Mouse (Mus musculus): ENCODE data around the gene Lrrn2. TPM values are rescaled to one million over a fixed set of nuclear protein-coding genes. Genes with fewer than 3 reads are reported as not detected.

Gene Lrrn2
- polyA plus RNA-seq, 1 experiment from 2014 or later, result 5.5 TPM

DNA sequence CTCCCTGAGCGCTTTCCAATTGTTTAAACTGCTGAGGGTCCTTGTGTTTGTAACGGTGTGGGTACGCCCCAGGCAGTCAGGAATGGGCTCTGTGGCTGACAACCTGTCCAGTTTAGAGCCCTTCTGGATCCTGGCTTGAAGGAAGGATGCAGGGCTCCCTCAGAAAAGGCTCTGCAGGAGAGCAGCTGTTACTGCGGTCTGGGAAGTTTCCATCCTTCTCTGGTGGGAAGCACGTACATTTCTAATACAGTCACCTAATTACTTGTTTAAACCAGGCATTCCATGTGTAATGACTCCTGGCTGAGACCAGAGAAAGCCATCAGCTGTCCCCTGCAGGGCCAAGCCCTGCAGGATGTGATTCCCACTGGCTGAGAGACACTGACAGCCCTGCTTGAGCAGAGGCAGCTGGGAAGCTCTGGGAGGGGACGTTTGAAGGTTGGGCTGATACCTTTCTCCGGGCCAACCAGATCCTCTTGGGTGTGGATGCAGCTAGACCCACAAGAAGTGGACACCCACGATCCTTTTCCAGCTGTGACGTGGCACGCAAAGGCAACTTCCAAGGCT is 38.1 kb downstream of the Lrrn2 start:
- peak; percentile 44; the same call in 1 of the 2 replicates for ATAC-seq (ENCODE audit: low FRiP score, low read depth)
- Histone ChIP-seq H3K27ac (no peak overlapping the region), H3K9ac (no peak overlapping the region), H3K4me1 (peaks cover 20% of the 10 kb centered on the region), H3K9me3 (no peaks in the 10 kb centered on the region), H3K27me3 (peaks cover 48% of the 10 kb centered on the region), H3K36me3 (no peaks in the 10 kb centered on the region), H3K4me3 (no peak overlapping the region), H3K4me2 (replicated peaks) (no peak overlapping the region)
- 18% methylated on average over 10 of the region's 10 CpGs for WGBS

DNA sequence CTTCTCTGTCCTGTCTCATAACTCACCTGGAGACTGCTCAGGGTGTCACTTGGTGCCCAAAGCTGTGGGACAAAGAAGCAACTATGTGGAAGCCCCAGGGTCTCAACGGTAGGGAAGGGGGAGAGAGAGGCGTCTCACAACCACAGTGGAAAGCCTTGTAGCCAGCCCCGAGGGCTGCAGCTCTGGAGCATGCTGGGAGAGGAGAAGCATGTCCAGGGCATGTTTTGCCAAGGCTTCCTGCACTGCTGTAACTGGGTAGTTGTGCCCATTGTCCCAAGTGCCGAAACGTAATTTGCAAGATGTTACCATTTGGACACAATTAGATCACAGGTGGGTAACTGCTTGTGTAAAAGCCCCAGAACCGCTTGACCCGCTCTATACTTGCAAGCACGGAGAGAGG is 39.2 kb downstream of the Lrrn2 start:
- Histone ChIP-seq H3K4me2 (replicated peaks) (no peak overlapping the region), H3K4me3 (no peak overlapping the region), H3K27ac (no peak overlapping the region), H3K9ac (no peak overlapping the region), H3K9me3 (no peaks in the 10 kb centered on the region), H3K4me1 (peaks cover 20% of the 10 kb centered on the region), H3K36me3 (no peaks in the 10 kb centered on the region), H3K27me3 (peaks cover 43% of the 10 kb centered on the region)
- no peak for ATAC-seq (ENCODE audit: low FRiP score, low read depth)
- 77% methylated on average over 8 of the region's 8 CpGs for WGBS

DNA sequence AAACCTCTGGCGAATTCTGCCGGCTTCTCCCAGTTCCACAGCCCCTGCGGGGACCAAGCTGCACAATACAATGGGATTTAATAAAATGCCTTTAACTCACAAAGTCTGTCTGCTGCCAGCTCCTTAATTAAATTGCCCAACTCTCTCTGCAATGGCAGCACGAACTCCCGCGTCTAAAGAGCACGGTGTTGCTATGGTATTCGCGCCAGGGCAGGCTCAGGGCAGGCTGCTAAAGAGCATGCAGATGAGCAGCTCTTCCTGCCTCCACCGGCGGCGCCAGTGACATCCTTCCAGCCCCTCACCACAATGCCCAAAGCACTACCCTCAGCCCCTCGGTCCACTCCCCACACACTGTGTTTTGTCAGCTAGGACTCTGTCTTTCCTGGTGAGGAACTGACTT is 41.0 kb downstream of the Lrrn2 start:
- no peaks in the 10 kb centered on the region for H3K36me3 ChIP-seq
- no peak overlapping the region for H3K27ac ChIP-seq
- H3K9ac ChIP-seq, result no peak overlapping the region
- ATAC-seq (ENCODE audit: low FRiP score, low read depth), result no peak
- H3K4me2 ChIP-seq (replicated peaks), result peak overlapping the region; percentile 10; the same call in 1 of the 2 replicates
- peaks cover 42% of the 10 kb centered on the region for H3K27me3 ChIP-seq
- H3K9me3 ChIP-seq, result no peaks in the 10 kb centered on the region
- 6% methylated on average over 13 of the region's 13 CpGs for WGBS
- no peak overlapping the region for H3K4me3 ChIP-seq
- H3K4me1 ChIP-seq, result peaks cover 20% of the 10 kb centered on the region

DNA sequence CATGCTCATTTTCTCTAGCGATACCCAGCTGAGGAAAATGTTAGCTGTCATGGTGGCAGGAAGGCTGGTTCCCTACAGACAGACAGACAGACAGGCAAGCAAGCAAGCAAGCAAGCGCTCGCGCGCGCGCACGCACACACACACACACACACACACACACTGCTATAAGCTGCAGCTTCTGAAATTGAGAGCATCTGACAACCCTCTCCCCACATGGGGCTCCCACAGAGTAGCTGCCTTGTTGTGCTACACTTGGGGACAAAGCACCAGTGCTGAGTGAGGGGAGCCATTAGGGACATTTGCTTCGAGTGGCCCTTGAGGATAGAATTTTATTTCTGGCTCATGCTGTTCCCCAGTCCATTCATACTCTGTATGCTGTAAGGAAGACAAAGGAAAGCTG is 42.2 kb downstream of the Lrrn2 start:
- no peaks in the 10 kb centered on the region for H3K36me3 ChIP-seq
- no peak overlapping the region for H3K4me2 ChIP-seq (replicated peaks)
- no peak overlapping the region for H3K27ac ChIP-seq
- ATAC-seq (ENCODE audit: low FRiP score, low read depth), result no peak
- 91% methylated on average over 9 of the region's 9 CpGs for WGBS
- no peak overlapping the region for H3K4me3 ChIP-seq
- H3K27me3 ChIP-seq, result peaks cover 33% of the 10 kb centered on the region
- H3K9me3 ChIP-seq, result no peaks in the 10 kb centered on the region
- peaks cover 20% of the 10 kb centered on the region for H3K4me1 ChIP-seq
- H3K9ac ChIP-seq, result no peak overlapping the region

DNA sequence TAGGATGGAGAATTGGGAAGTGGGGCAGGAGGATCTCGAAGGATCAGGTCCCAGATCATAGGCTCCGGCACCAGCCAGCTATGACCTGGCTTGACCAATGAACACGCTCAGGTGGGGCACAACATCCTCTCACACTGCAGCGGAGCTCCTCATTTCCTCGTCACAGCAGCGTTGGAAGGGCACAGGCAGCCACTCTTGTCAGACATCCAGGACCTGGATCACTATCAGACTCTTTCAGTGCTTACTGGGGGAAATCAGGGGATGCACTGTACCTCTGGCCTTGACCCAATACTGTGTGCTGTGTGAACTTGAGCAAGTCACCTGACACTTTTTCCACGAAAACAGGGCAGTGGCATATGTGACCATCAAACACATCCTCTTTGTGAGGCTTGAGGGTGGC is 45.2 kb downstream of the Lrrn2 start:
- Histone ChIP-seq H3K36me3 (no peaks in the 10 kb centered on the region), H3K9me3 (no peaks in the 10 kb centered on the region)

DNA sequence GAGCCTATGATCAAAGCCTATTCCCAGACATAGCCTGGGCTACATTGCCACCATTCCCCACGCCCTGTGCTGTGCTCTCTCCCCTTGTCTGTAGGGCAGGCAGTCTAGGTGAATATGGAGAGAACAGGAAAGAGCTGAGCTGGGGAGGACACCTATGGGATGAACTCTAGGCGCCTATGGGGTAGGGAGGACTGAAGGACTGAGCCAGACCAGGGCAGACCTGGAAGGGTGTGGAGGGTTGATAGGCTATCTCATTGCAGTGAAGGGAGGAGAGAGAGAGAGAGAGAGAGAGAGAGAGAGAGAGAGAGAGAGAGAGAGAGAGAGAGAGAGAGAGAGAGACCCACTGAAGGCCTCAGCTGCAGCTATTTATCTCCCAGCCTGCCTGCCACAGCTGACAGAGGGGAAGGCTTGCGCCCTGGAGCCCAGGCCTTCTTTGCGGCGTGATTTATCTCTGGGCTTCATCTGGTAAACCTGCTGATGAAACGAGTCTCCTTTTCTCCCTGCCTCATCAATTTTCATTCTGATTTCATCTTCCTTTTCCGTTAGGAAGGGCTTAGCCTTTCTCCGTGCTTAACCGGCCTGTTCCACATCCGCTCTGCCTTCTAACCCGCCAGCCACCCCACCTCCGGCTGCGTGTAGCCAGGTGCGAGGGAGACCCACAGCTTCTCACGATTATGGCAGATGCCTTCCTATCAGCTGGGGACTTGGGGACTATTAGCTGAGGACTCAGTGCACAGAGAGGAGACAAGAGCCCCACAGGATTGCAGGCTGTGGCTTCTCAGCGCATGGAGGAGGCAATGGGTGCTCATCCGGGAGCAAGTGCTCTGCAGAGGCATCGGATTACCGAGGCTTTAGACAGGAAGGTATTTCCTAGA is 48.2 kb downstream of the Lrrn2 start:
- ATAC-seq (ENCODE audit: low FRiP score, low read depth), result no peak
- Histone ChIP-seq H3K27me3 (peaks cover 27% of the 10 kb centered on the region), H3K9ac (peak overlapping the region; percentile 9; the same call in 1 of the 2 replicates), H3K4me3 (no peak overlapping the region), H3K27ac (no peak overlapping the region), H3K4me1 (0 out of 2 replicates have a peak, but pooled peaks cover 7% of the 10 kb centered on the region), H3K4me2 (replicated peaks) (no peak overlapping the region), H3K36me3 (no peaks in the 10 kb centered on the region), H3K9me3 (no peaks in the 10 kb centered on the region)
- 33% methylated on average over 19 of the region's 19 CpGs for WGBS

More for the DNA sequence above, 45.2 kb downstream of the Lrrn2 start:
- Histone ChIP-seq H3K4me3 (no peak overlapping the region), H3K9ac (no peak overlapping the region), H3K4me1 (peaks cover 15% of the 10 kb centered on the region), H3K27ac (no peak overlapping the region), H3K27me3 (peaks cover 40% of the 10 kb centered on the region), H3K4me2 (replicated peaks) (no peak overlapping the region)
- ATAC-seq (ENCODE audit: low FRiP score, low read depth), result no peak
- 76% methylated on average over 7 of the region's 7 CpGs for WGBS

DNA sequence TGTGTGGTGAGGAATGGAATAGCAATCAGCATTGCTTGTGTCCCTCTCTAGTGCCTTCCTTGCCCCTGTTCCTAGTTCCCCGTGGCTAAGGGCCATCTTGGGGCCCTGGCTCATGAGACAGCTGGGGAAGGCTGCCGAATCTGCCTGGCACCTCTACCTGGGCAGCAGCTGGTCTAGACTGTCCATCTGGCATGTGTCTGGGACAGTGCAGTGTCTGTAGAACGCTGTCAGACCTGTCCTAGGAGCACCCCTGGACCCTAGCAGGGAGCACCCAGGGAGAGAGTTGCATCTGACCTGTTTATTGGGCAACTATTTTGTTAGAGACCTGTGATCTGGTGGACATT is 48.8 kb downstream of the Lrrn2 start:
- Histone ChIP-seq H3K9me3 (no peaks in the 10 kb centered on the region), H3K4me1 (0 out of 2 replicates have a peak, but pooled peaks cover 7% of the 10 kb centered on the region), H3K4me3 (no peak overlapping the region), H3K9ac (peak overlapping the region; percentile 9; the same call in 1 of the 2 replicates), H3K4me2 (replicated peaks) (no peak overlapping the region), H3K27ac (no peak overlapping the region), H3K27me3 (peaks cover 33% of the 10 kb centered on the region), H3K36me3 (no peaks in the 10 kb centered on the region)
- WGBS, result 60% methylated on average over 3 of the region's 3 CpGs
- no peak for ATAC-seq (ENCODE audit: low FRiP score, low read depth)

DNA sequence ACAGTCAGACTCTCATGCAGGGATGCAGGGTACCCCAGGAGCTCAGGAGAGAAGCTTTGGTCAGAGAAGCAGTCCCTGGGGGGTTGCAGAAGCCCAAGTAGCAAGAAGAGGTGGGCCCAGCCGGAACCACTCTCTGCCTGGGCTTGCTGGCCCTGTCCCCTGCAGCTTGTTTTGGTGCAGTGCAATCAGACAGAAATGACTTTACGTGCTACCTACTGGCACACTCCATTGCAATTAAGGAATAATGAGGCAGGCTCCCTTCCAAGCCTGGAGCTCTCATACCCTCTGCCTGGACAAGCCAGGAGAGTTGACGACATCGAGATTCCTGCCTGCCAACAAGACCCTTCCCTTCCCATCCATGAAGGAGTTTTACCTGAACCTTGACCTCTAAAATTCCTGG is 50.2 kb downstream of the Lrrn2 start:
- 41% methylated on average over 4 of the region's 4 CpGs for WGBS
- H3K27me3 ChIP-seq, result peaks cover 38% of the 10 kb centered on the region
- no peak overlapping the region for H3K27ac ChIP-seq
- ATAC-seq (ENCODE audit: low FRiP score, low read depth), result no peak
- no peak overlapping the region for H3K4me3 ChIP-seq
- no peak overlapping the region for H3K9ac ChIP-seq
- no peaks in the 10 kb centered on the region for H3K36me3 ChIP-seq
- H3K9me3 ChIP-seq, result no peaks in the 10 kb centered on the region
- peaks cover 11% of the 10 kb centered on the region for H3K4me1 ChIP-seq
- no peak overlapping the region for H3K4me2 ChIP-seq (replicated peaks)

DNA sequence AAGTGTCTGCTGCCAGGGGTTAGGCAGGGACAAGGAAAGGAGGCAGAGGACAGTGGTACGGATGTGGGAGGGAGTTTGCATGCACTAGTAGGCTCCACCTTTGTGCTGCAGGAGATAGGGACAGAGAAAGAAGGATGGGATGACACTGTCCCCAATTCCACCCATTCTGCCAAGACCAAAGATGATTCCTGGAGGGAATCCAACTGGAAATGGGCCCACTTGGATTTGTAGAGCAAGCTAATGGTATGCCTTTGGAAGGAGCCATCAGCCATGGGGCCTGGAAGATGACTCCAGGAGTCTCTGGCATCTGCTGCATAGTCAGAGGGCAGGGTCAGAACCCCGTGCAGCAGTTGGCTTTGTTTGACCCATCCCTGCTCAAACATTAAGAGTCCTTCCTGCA is 52.3 kb downstream of the Lrrn2 start:
- H3K4me3 ChIP-seq, result no peak overlapping the region
- H3K4me2 ChIP-seq (replicated peaks), result no peak overlapping the region
- H3K9ac ChIP-seq, result no peak overlapping the region
- WGBS, result 70% methylated on average over 2 of the region's 2 CpGs
- peaks cover 11% of the 10 kb centered on the region for H3K4me1 ChIP-seq
- H3K9me3 ChIP-seq, result no peaks in the 10 kb centered on the region
- no peaks in the 10 kb centered on the region for H3K36me3 ChIP-seq
- H3K27me3 ChIP-seq, result peaks cover 51% of the 10 kb centered on the region
- H3K27ac ChIP-seq, result no peak overlapping the region
- no peak for ATAC-seq (ENCODE audit: low FRiP score, low read depth)

DNA sequence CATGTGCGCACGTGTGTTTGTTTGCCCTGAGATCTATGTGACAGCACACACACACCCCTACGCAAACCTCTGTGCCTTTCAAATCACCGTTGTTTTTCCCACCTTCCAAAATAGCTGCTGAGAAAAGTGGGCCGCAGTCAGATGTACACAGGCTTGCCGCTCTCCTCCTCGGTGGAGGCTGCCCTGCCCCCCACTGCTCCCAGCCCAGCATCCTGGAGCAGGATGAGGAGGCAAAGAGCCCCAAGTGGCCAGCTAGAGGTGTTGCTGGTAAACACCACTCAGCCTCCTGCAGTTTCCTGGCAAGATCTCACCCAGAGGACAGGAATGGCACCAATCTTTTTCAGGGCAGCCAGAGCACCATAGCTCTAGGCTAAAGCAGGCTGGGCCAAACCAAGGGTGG is 54.8 kb downstream of the Lrrn2 start:
- Histone ChIP-seq H3K4me3 (no peak overlapping the region), H3K9ac (no peak overlapping the region), H3K4me2 (replicated peaks) (no peak overlapping the region), H3K27ac (no peak overlapping the region), H3K4me1 (peaks cover 4% of the 10 kb centered on the region), H3K27me3 (peaks cover 50% of the 10 kb centered on the region), H3K9me3 (no peaks in the 10 kb centered on the region), H3K36me3 (no peaks in the 10 kb centered on the region)
- no peak for ATAC-seq (ENCODE audit: low FRiP score, low read depth)
- WGBS, result 33% methylated on average over 7 of the region's 7 CpGs

DNA sequence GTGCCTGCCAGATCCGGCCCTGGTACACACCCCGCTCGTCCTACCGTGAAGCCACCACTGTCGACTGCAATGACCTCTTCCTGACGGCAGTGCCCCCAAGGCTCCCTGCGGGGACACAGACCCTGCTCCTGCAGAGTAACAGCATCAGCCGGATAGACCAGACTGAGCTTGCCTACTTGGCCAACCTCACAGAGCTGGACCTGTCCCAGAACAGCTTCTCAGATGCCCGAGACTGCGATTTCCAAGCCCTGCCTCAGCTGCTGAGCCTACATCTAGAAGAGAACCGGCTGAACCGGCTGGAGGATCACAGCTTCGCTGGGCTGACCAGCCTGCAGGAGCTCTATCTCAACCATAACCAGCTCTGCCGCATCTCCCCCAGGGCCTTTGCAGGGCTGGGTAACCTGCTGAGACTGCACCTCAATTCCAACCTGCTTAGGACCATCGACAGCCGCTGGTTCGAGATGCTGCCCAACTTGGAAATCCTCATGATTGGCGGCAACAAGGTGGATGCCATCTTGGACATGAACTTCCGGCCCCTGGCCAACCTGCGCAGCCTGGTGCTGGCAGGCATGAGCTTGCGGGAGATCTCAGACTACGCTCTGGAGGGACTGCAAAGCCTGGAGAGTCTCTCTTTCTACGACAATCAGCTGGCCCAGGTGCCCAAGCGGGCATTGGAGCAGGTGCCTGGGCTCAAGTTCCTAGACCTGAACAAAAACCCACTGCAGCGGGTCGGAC is 57.4 kb downstream of the Lrrn2 start:
- WGBS, result 88% methylated on average over 26 of the region's 26 CpGs
- H3K27me3 ChIP-seq, result peaks cover 72% of the 10 kb centered on the region
- H3K9ac ChIP-seq, result no peak overlapping the region
- H3K9me3 ChIP-seq, result no peaks in the 10 kb centered on the region
- H3K27ac ChIP-seq, result no peak overlapping the region
- H3K36me3 ChIP-seq, result no peaks in the 10 kb centered on the region
- H3K4me2 ChIP-seq (replicated peaks), result no peak overlapping the region
- ATAC-seq (ENCODE audit: low FRiP score, low read depth), result no peak
- H3K4me3 ChIP-seq, result no peak overlapping the region
- peaks cover 4% of the 10 kb centered on the region for H3K4me1 ChIP-seq

DNA sequence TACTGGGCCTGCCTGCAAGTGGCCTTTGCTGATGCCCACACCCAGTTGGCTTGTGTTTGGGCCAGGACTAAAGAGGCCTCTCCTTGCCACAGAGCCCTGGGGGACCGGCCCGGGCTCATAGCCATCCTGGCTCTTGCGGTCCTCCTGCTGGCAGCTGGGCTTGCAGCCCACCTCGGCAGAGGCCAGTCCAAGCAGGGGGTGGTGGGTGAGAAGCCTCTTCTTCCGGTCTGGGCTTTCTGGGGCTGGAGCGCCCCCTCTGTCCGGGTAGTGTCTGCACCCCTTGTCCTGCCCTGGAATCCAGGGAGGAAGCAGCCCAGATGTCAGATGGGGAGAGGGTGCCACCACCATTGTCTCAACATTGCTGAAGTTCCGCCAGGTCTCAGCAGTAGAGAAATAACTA is 58.9 kb downstream of the Lrrn2 start:
- peaks cover 76% of the 10 kb centered on the region for H3K27me3 ChIP-seq

More for the DNA sequence above, 58.9 kb downstream of the Lrrn2 start:
- no peak for ATAC-seq (ENCODE audit: low FRiP score, low read depth)
- H3K4me2 ChIP-seq (replicated peaks), result no peak overlapping the region
- no peak overlapping the region for H3K9ac ChIP-seq
- 73% methylated on average over 8 of the region's 8 CpGs for WGBS
- no peak overlapping the region for H3K27ac ChIP-seq
- peaks cover 4% of the 10 kb centered on the region for H3K4me1 ChIP-seq
- H3K36me3 ChIP-seq, result no peaks in the 10 kb centered on the region
- H3K9me3 ChIP-seq, result no peaks in the 10 kb centered on the region
- no peak overlapping the region for H3K4me3 ChIP-seq
